10 mouse cellular contexts compared by ENCODE assay signal in the genomic region with DNA sequence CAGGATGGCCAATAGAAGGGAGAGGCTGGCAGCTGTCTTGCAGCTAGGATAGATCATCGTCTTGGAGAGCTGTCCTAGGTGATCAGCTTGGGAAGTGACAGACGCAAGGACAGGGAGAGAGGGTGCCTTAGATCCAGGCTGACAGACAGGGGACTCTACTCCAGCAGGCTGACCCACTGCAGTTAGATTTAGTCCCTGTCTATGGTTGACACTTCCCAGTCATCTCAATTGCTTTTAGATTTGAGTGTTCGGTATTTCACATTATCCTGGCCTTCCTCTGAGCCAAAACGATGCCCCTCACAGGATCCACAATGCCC. TPM values are rescaled to one million over a fixed set of nuclear protein-coding genes. Genes with fewer than 3 reads are reported as not detected.
A peak's percentile ranks its signal among the peaks of the same experiment; 100 is the strongest.
DNase-seq lines count a peak whose midpoint lies in the region; ATAC-seq and TF ChIP-seq lines count a peak whose summit lies in the region.
"Had no signal": no experiment of that assay in that cellular context is flagged by ENCODE, and none has a peak within 500 bp of the region (broad histone marks: within the 10 kb centered on the region; RNA-seq: fewer than 3 reads in every experiment).

No protein-coding gene starts in this region.

- peak overlapping the region; percentile 42; the same call in 1 of the 2 replicates for H3K4me3 ChIP-seq in gastrocnemius, adult 2 months
- no peak overlapping the region for H3K4me3 ChIP-seq in hindbrain, embryonic 14.5 days (replicated peaks; ENCODE audit: low read length)
- H3K4me3 ChIP-seq in midbrain, embryonic 10.5 days = peak overlapping the region; percentile 43

- no peaks in the 10 kb centered on the region for H3K36me3 ChIP-seq in hindbrain, embryonic 14.5 days (replicated peaks; ENCODE audit: control insufficient read depth, insufficient read depth)
- H3K36me3 ChIP-seq in midbrain, embryonic 10.5 days = no peaks in the 10 kb centered on the region

- no peak for TF ChIP-seq CTCF in gastrocnemius, adult 2 months (IDR thresholded peaks at IDR 0.05)

- no peaks in the 10 kb centered on the region for H3K9me3 ChIP-seq in hindbrain, embryonic 14.5 days (ENCODE audit: control insufficient read depth, low read length)
- H3K9me3 ChIP-seq in midbrain, embryonic 10.5 days (replicated peaks) = no peaks in the 10 kb centered on the region

- peaks cover 7% of the 10 kb centered on the region for H3K4me1 ChIP-seq in hindbrain, embryonic 14.5 days (replicated peaks; ENCODE audit: control insufficient read depth, insufficient read depth, low read length)
- H3K4me1 ChIP-seq in midbrain, embryonic 10.5 days = peaks cover 19% of the 10 kb centered on the region

- no peak overlapping the region for H3K9ac ChIP-seq in hindbrain, embryonic 14.5 days

- peak overlapping the region; percentile 42 for H3K4me2 ChIP-seq in hindbrain, embryonic 14.5 days (replicated peaks)

- H3K27ac ChIP-seq in gastrocnemius, adult 2 months = no peak overlapping the region
- H3K27ac ChIP-seq in hindbrain, embryonic 14.5 days = no peak overlapping the region
- H3K27ac ChIP-seq in midbrain, embryonic 10.5 days (replicated peaks) = peak overlapping the region; percentile 19; the same call in 1 of the 2 replicates

- peaks cover 18% of the 10 kb centered on the region for H3K27me3 ChIP-seq in hindbrain, embryonic 14.5 days (ENCODE audit: control insufficient read depth, insufficient read depth, low read length)
- peaks cover 42% of the 10 kb centered on the region for H3K27me3 ChIP-seq in midbrain, embryonic 10.5 days (ENCODE audit: low read depth, poor library complexity, severe bottlenecking)

- ATAC-seq in common myeloid progenitor, adult 5-6 weeks (replicated peaks; ENCODE audit: low read depth, poor library complexity, severe bottlenecking) = peak; percentile 14; the same call in 1 of the 2 replicates
- no peak for ATAC-seq in hindbrain, embryonic 14.5 days (ENCODE audit: low FRiP score)

- no peak for DNase-seq in gastrocnemius, adult 2 months
- DNase-seq in gastrocnemius, postnatal 10 days = no peak
- no peak for DNase-seq in hindbrain, embryonic 14.5 days (ENCODE audit: low spot score)
- no peak for DNase-seq in midbrain, embryonic 10.5 days (ENCODE audit: low spot score)
- no peak for DNase-seq in adrenal gland, adult 8-10 months
- no peak for DNase-seq in gastrocnemius, adult 8-10 months (ENCODE audit: low spot score in 2 of 2)
- no peak for DNase-seq in cerebellum, postnatal 25 days

- 56% methylated on average over 4 of the region's 4 CpGs for WGBS in hindbrain, embryonic 14.5 days
- WGBS in midbrain, embryonic 10.5 days = 52% methylated on average over 4 of the region's 4 CpGs

- intact Hi-C loops in gastrocnemius, adult 2 months (cut with DNase I) = no loop called here

RNA-seq across cellular contexts. Expression of a gene that starts 39.6 kb away (rescaled TPM):
- not detected for total RNA-seq in gastrocnemius, adult 2 months (2021)
- not detected for total RNA-seq in gastrocnemius, postnatal 10 days (2021)
- total RNA-seq in common myeloid progenitor, adult 5-6 weeks (2017) = not detected in 2 replicates
- polyA plus RNA-seq in hindbrain, embryonic 14.5 days (2014; fragmentation: Nextera tagmentation; extraction: Ambion mirVana) = not detected in 2 replicates
- polyA plus RNA-seq in midbrain, embryonic 10.5 days (2016; fragmentation: Nextera tagmentation; extraction: Ambion mirVana) = not detected in 2 replicates
- not detected for total RNA-seq in adrenal gland, adult 8-10 months (2022)
- not detected for total RNA-seq in gastrocnemius, adult 8-10 months (2022)
- polyA plus RNA-seq: large intestine, adult 2 months; lung, postnatal 0 days had no signal

RNA-seq across cellular contexts. Expression of a gene that starts 40.2 kb away (rescaled TPM):
- total RNA-seq in gastrocnemius, adult 2 months (2021) = 10 to 100 TPM; 20.0 to 23.3 TPM
- 10 to 100 TPM; 28.8 to 34.0 TPM for total RNA-seq in gastrocnemius, postnatal 10 days (2021)
- 42.1 and 57.7 TPM in 2 replicates for total RNA-seq in common myeloid progenitor, adult 5-6 weeks (2017)
- 48.9 and 53.2 TPM in 2 replicates for polyA plus RNA-seq in hindbrain, embryonic 14.5 days (2014; fragmentation: Nextera tagmentation; extraction: Ambion mirVana)
- polyA plus RNA-seq in midbrain, embryonic 10.5 days (2016; fragmentation: Nextera tagmentation; extraction: Ambion mirVana) = 39.1 and 41.0 TPM in 2 replicates
- 10 to 100 TPM; 70.6 to 90.8 (median 79.6) TPM for total RNA-seq in adrenal gland, adult 8-10 months (2022)
- total RNA-seq in gastrocnemius, adult 8-10 months (2022) = 10 to 100 TPM; 17.9 to 27.2 (median 21.3) TPM

RNA-seq across cellular contexts. Expression of a gene that starts 52.8 kb away (rescaled TPM):
- 10 to 100 TPM; 18.3 to 19.5 TPM for total RNA-seq in gastrocnemius, adult 2 months (2021)
- total RNA-seq in gastrocnemius, postnatal 10 days (2021) = 10 to 100 TPM; 17.8 to 22.4 TPM
- 24.9 and 32.3 TPM in 2 replicates for total RNA-seq in common myeloid progenitor, adult 5-6 weeks (2017)
- polyA plus RNA-seq in hindbrain, embryonic 14.5 days (2014; fragmentation: Nextera tagmentation; extraction: Ambion mirVana) = 38.8 and 44.1 TPM in 2 replicates
- polyA plus RNA-seq in midbrain, embryonic 10.5 days (2016; fragmentation: Nextera tagmentation; extraction: Ambion mirVana) = 59.4 and 64.5 TPM in 2 replicates
- 10 to 100 TPM; 32.3 to 57.6 (median 45.2) TPM for total RNA-seq in adrenal gland, adult 8-10 months (2022)
- 10 to 100 TPM; 12.3 to 34.6 (median 21.5) TPM for total RNA-seq in gastrocnemius, adult 8-10 months (2022)
